Mouse (Mus musculus): Measurements from ENCODE around the gene Parp1. TPM values are rescaled to one million over a fixed set of nuclear protein-coding genes. Genes with fewer than 3 reads are reported as not detected.
A peak's percentile ranks its signal among the peaks of the same experiment; 100 is the strongest.
"Not testable (repeated sequence)": the region's sequence is repeated elsewhere in the genome, so short reads cannot be mapped to it uniquely, and the experiment has no call there.

Parp1 gene
- total RNA-seq, 4 experiments from 2014 or later: 71.1 to 84.3 (median 79.6) TPM

GRCm38 (mm10) chr1:180559454-180559853 is 9.3 kb upstream of the Parp1 start:
- no peak for DNase-seq (ENCODE audit: low spot score in 2 of 2)

GRCm38 (mm10) chr1:180561187-180561586 is 7.5 kb upstream of the Parp1 start:
- no peak for DNase-seq (ENCODE audit: low spot score in 2 of 2)

DNA sequence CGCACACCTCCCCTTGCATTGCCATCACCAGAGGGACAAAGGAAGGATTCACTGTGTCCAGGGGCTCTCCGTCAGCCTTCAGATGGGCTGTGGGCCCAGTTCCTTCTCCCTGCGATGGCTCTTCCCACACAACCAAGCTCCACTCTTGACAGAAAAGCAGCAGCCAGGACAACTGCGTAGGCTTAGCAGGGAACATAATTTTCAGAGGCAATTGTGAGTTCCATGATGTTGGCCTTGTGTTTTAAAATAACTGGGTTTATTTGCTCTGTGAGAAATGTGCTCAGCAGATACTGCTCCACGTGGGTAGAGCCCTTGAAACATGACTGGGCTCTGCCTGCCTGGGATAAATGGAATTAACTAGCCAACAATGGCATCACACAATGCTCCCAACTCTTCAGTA is 3.8 kb upstream of the Parp1 start:
- DNase-seq (ENCODE audit: low spot score in 2 of 2): peak in 1 of 2 experiments; percentile 82

GRCm38 (mm10) chr1:180567761-180568160 is 963 bp upstream of the Parp1 start:
- DNase-seq (ENCODE audit: low spot score in 2 of 2): no peak

DNA sequence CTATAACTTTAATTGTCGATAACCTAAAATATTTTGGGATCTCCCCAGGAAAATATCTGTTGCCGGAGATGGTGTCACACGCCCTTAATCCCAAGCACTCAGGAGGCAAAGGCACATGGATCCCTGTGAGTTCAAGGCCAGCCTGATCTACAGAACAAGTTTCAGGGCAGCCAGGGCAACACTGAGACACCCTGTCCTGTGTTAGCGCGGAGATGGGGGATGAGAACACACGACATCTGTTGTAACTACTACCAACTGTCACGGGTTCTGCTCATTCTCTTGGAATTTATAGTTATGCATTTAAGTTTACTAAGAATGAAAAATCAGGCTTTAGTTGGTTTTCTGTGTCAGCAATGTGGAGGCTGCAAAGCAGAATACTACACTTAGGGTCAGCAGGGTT is 476 bp upstream of the Parp1 start:
- no peak for DNase-seq (ENCODE audit: low spot score in 2 of 2)

DNA sequence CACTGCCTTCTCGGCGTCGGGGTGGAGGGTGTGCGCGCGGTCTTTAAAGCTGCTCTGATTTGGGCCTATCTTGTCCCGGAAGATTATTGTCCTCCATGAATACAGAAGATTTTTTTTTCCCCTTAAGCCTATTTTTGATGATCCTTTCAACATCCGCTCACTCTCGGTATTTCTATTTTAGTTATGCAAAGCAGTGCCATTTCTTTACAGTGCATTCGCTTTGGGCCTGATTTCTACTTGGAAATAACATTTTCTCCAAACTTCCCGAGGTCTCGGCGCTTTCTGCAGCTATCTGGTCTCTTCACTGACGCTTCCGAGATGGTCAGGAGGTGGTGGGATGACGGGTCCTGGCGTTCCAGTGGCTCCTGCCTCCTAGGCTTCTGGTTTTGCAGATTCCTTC is 729 bp downstream of the Parp1 start:
- DNase-seq (ENCODE audit: low spot score in 2 of 2): no peak

GRCm38 (mm10) chr1:180570181-180570580 is 1.5 kb downstream of the Parp1 start:
- no peak for DNase-seq (ENCODE audit: low spot score in 2 of 2)

DNA sequence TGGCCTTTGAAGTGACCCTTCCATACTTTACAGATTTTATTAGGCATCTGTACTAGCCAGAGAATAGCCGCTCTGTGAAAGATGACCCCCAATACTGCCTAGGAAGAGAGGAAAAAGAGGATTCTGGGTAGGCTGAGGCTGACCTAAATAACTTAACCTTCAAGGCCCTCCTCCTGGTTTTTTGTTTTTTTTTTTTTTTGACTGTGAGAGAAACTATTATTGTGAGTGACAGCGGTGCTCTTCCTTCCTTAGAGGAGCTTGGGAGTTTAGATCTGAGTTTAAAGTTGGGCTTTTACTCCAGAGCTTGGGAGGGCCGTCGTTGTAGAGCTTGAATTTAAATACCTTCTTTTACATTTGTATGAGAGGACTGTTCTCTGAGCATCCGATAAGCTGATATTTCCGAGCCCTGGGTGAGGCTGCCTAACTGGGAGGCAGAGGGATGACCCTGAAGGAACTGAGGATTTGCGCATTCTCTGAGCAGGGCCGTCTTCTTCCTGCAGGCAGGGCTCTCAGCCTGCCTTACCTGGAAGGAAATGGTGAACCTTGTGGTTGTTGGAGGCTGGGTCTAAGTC is 2.4 kb downstream of the Parp1 start:
- DNase-seq (ENCODE audit: low spot score in 2 of 2): no peak

DNA sequence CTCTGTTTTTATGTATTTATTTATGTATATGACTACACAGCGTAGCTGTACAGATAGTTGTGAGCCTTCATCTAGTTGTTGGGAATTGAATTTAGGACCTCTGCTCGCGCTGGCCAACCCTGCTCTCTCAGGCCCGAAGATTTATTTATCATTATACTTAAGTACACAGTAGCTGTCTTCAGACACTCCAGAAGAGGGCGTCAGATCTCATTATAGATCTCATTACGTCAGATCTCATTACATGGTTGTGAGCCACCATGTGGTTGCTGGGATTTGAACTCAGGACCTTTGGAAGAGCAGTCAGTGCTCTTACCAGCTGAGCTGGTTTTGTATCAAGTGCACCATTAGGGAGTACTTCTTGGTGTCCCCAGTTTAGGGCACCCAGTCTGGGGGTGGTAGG is 3.0 kb downstream of the Parp1 start:
- DNase-seq (ENCODE audit: low spot score in 2 of 2): not testable (repeated sequence)

GRCm38 (mm10) chr1:180572154-180572553 is 3.4 kb downstream of the Parp1 start:
- no peak for DNase-seq (ENCODE audit: low spot score in 2 of 2)

DNA sequence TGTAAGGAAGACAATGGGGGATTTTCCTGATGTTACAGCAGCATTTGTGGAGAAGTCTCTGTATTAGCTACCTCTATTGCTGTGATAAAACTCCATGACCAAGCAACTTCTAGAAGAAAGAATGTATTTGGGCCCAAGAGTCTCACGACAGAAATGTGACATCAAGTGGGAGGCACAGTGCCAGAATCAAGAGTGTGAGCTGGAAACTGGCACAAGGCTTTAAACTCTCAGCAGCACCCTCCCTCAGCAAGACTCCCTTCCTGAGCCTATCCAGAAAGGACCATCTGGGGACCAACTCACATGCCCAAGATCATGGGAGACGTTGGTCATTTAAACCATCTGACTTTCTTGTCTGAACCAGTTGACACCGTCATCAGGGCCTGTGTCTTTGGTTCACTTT is 7.8 kb downstream of the Parp1 start:
- no peak for DNase-seq (ENCODE audit: low spot score in 2 of 2)

DNA sequence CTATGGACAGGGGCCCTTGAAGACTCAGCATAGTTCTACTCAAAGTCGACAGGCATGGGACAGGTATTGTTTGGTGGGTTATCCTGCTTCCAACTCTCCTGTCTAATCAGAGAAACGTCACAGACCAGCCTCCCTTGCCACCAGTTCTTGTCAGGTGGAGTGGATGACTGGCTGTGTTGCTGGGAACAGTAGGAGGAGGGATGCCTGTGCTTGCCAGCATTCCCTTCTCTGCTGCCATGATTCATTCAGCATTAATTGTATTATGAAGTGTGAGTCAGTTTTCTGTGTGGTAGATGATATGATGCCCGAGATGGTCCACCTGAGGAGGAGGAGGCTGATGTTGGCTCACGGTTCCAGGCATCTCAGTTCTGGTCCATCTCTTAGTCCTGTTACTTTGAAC is 9.1 kb downstream of the Parp1 start:
- DNase-seq (ENCODE audit: low spot score in 2 of 2): no peak

- DNase-seq (ENCODE audit: low spot score in 2 of 2): no peak
Observed at GRCm38 (mm10) chr1:180587792-180588442, 19.2 kb downstream of the Parp1 start.

DNA sequence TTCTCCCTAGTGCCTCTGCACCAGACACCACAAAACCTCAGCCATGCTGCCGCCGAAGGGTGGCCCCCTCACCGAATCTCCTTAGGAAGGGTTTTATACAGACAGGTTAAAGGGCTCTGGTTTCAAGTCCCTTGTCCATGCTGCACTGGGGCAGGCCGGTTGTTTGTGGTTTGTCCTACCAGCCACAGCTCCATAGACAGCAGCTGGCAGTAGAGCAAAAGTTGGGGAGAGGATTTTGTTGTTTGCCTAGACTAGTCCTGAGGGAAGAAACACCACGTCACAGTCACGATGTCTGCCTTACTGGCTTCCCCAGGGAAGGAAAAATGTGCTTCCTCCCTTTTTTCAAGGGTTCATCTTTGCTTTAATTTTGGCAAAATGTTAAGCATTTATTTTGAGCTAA is 31.9 kb downstream of the Parp1 start:
- DNase-seq (ENCODE audit: low spot score in 2 of 2): no peak

DNA sequence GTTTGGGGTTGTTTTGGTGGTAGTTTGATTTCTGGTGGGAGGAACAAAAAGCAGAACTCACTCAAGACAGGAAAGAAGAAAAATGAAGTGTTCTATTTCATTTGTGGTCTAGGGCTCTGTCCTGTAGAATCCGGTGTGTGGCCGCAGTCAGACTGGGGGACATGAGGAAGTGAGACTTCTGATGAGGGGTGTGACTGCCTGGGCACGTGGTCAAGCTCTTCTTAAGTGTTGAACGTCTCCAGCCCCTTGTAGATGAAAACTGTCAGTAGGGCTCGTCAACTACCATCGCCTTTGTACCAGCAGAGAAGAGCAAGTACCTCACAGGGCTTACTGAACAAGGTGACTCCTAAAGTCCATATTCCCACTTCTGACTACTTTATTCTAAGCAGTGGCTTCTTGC is 33.1 kb downstream of the Parp1 start:
- no peak for DNase-seq (ENCODE audit: low spot score in 2 of 2)

GRCm38 (mm10) chr1:180604579-180604978 is 35.9 kb downstream of the Parp1 start:
- DNase-seq (ENCODE audit: low spot score in 2 of 2): peak; percentile 44 to 84

- DNase-seq (ENCODE audit: low spot score in 2 of 2): no peak
Observed at GRCm38 (mm10) chr1:180606106-180606505, 37.4 kb downstream of the Parp1 start.

- no peak for DNase-seq (ENCODE audit: low spot score in 2 of 2)
Observed at GRCm38 (mm10) chr1:180606796-180607577, 38.3 kb downstream of the Parp1 start.

DNA sequence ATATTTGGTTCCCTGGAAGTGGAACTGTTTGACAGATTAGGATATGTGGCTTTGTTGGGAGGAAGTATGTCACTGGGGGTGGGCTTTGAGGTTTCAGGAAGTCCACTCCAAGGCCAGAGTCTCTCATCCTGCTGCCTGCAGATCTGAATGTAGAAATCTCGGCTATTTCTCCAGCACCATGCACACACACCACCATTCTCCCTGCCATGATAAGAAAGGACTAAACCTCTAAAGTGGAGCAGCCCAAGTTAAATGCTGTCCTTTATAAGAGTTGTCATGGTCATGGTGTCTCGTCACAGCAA is 38.8 kb downstream of the Parp1 start:
- DNase-seq (ENCODE audit: low spot score in 2 of 2): no peak

- DNase-seq (ENCODE audit: low spot score in 2 of 2): not testable (repeated sequence)
Observed at GRCm38 (mm10) chr1:180611842-180612241, 43.1 kb downstream of the Parp1 start.

GRCm38 (mm10) chr1:180616762-180617161 is 48.0 kb downstream of the Parp1 start:
- DNase-seq (ENCODE audit: low spot score in 2 of 2): no peak

GRCm38 (mm10) chr1:180622389-180622788 is 53.7 kb downstream of the Parp1 start:
- DNase-seq (ENCODE audit: low spot score in 2 of 2): no peak

DNA sequence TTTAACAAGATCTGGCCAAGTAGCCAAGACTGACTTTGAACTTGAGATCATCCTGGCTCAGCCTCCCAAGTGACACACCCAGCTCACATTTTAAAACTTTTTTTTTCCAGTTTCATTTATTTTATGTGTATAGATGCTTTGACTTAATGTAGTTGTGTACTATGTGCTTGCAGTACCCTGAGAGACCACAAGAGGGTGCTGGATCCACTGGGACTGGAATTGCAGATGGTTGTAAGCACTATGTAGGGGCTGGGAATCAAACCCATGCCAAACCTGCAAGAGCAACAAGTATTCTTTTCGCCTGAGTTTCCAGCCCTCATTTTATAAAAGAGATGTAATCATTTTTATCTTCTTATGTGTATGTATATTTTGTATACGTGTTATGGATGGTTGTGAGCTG is 55.2 kb downstream of the Parp1 start:
- DNase-seq (ENCODE audit: low spot score in 2 of 2): no peak

All from left cerebral cortex, adult 8-10 months (tissue).